Mouse (Mus musculus): ENCODE data around the gene Sfrp5. TPM values are rescaled to one million over a fixed set of nuclear protein-coding genes. Genes with fewer than 3 reads are reported as not detected.
A peak's percentile ranks its signal among the peaks of the same experiment; 100 is the strongest.

The Sfrp5 gene
- total and polyA plus RNA-seq, 3 experiments = 4.7 to 11.6 (median 5.9) TPM

- peaks cover 2% of the 10 kb centered on the region for H3K27me3 ChIP-seq (ENCODE audit: control insufficient read depth, insufficient read depth, low read length)
- no peaks in the 10 kb centered on the region for H3K36me3 ChIP-seq (ENCODE audit: control insufficient read depth, insufficient read depth, low read length)
- no peak for TF ChIP-seq POLR2A (IDR thresholded peaks at IDR 0.05; ENCODE audit: insufficient read depth, low read depth, low read length)
- no peak for TF ChIP-seq CTCF (IDR thresholded peaks at IDR 0.05)
- TF ChIP-seq EP300 (IDR thresholded peaks at IDR 0.05; ENCODE audit: insufficient read depth, low read depth, low read length) = no peak
- 65% methylated on average over 4 of the region's 4 CpGs for WGBS
- no peaks in the 10 kb centered on the region for H3K4me1 ChIP-seq (ENCODE audit: control insufficient read depth, insufficient read depth, low read length)
- no peaks in the 10 kb centered on the region for H3K79me2 ChIP-seq (replicated peaks; ENCODE audit: control insufficient read depth, insufficient read depth, low read length)
- H3K4me3 ChIP-seq = no peak overlapping the region
- no peak overlapping the region for H3K9ac ChIP-seq (ENCODE audit: low read depth, low read length)
- H3K27ac ChIP-seq = no peak overlapping the region
- no peak for DNase-seq
- intact Hi-C loops (cut with DNase I) = no loop called here
These were observed 5.7 kb downstream of the Sfrp5 start for GRCm38 (mm10) chr19:42196378-42196777.

- Histone ChIP-seq H3K36me3 (ENCODE audit: control insufficient read depth, insufficient read depth, low read length) (no peaks in the 10 kb centered on the region), H3K9ac (ENCODE audit: low read depth, low read length) (no peak overlapping the region), H3K4me1 (ENCODE audit: control insufficient read depth, insufficient read depth, low read length) (no peaks in the 10 kb centered on the region), H3K79me2 (replicated peaks; ENCODE audit: control insufficient read depth, insufficient read depth, low read length) (no peaks in the 10 kb centered on the region), H3K27me3 (ENCODE audit: control insufficient read depth, insufficient read depth, low read length) (no peaks in the 10 kb centered on the region), H3K4me3 (no peak overlapping the region), H3K27ac (no peak overlapping the region)
- no peak for TF ChIP-seq CTCF (IDR thresholded peaks at IDR 0.05)
- TF ChIP-seq EP300 (IDR thresholded peaks at IDR 0.05; ENCODE audit: insufficient read depth, low read depth, low read length) = no peak
- TF ChIP-seq POLR2A (IDR thresholded peaks at IDR 0.05; ENCODE audit: insufficient read depth, low read depth, low read length) = no peak
- DNase-seq = no peak
- WGBS = 69% methylated on average over 2 of the region's 2 CpGs
- intact Hi-C loops (cut with DNase I) = no loop called here
These were observed 8.7 kb downstream of the Sfrp5 start for GRCm38 (mm10) chr19:42193311-42193710.

DNA sequence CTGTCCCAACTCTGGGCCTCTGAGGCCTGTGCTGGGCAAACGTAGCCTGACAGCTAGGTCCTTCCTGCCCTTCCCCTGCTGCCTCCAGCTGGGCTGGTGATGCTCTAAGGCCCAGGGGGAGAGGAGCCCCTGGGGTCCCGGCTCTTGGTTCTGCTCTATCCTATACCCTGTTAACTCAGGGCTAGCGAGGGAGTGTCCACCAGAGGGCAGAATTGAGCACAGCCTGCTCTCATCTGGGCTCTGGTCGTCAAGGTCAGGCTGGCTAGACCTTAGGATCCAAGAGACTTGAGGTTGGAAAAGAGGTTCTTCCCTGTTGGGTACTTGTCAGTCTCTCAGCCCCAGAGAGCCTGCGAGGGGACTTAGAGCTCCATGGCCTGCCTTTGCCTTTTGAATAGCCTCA, 11.6 kb downstream of the Sfrp5 start:
- Histone ChIP-seq H3K4me3 (no peak overlapping the region), H3K36me3 (ENCODE audit: control insufficient read depth, insufficient read depth, low read length) (no peaks in the 10 kb centered on the region), H3K79me2 (replicated peaks; ENCODE audit: control insufficient read depth, insufficient read depth, low read length) (no peaks in the 10 kb centered on the region), H3K27me3 (ENCODE audit: control insufficient read depth, insufficient read depth, low read length) (no peaks in the 10 kb centered on the region), H3K27ac (no peak overlapping the region), H3K9ac (ENCODE audit: low read depth, low read length) (no peak overlapping the region), H3K4me1 (ENCODE audit: control insufficient read depth, insufficient read depth, low read length) (no peaks in the 10 kb centered on the region)
- DNase-seq = peak; percentile 45 to 68
- WGBS = 26% methylated on average over 5 of the region's 5 CpGs
- intact Hi-C loops (cut with DNase I) = loop anchor here (1.0 kb wide), 1 partner anchor 82 kb away; no protein-coding TSS in a partner anchor
- TF ChIP-seq EP300 (IDR thresholded peaks at IDR 0.05; ENCODE audit: insufficient read depth, low read depth, low read length) (no peak), CTCF (IDR thresholded peaks at IDR 0.05) (peak; percentile 95)

DNA sequence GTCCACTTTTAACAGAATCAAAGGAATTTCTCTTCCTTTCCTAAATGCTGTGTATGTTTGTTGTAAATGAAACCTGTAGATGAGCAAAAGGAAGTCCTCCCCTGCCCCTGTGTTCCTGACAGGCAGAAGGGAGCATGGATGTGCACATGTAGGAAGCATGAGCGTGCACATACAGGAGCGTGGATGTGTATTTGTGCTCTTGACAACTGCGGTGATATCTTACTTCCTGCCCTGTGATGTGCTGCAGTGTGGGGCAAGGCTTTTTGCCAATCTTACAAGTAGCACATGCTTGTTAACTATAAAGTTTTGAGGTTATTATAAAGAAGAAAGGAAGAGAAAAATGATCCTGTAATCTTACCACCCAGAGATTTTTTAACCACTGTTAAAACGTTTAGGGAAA, 12.3 kb downstream of the Sfrp5 start:
- 61% methylated on average over 4 of the region's 4 CpGs for WGBS
- no peaks in the 10 kb centered on the region for H3K27me3 ChIP-seq (ENCODE audit: control insufficient read depth, insufficient read depth, low read length)
- H3K36me3 ChIP-seq (ENCODE audit: control insufficient read depth, insufficient read depth, low read length) = no peaks in the 10 kb centered on the region
- DNase-seq = no peak
- intact Hi-C loops (cut with DNase I) = loop anchor here (1.0 to 10.0 kb wide), 2 partner anchors 83 to 245 kb away; partner anchors contain the start of gene Crtac1
- no peaks in the 10 kb centered on the region for H3K4me1 ChIP-seq (ENCODE audit: control insufficient read depth, insufficient read depth, low read length)
- no peaks in the 10 kb centered on the region for H3K79me2 ChIP-seq (replicated peaks; ENCODE audit: control insufficient read depth, insufficient read depth, low read length)
- TF ChIP-seq EP300 (IDR thresholded peaks at IDR 0.05; ENCODE audit: insufficient read depth, low read depth, low read length) (no peak), POLR2A (IDR thresholded peaks at IDR 0.05; ENCODE audit: insufficient read depth, low read depth, low read length) (no peak)
- H3K9ac ChIP-seq (ENCODE audit: low read depth, low read length) = no peak overlapping the region
- H3K27ac ChIP-seq = no peak overlapping the region
- H3K4me3 ChIP-seq = no peak overlapping the region

DNA sequence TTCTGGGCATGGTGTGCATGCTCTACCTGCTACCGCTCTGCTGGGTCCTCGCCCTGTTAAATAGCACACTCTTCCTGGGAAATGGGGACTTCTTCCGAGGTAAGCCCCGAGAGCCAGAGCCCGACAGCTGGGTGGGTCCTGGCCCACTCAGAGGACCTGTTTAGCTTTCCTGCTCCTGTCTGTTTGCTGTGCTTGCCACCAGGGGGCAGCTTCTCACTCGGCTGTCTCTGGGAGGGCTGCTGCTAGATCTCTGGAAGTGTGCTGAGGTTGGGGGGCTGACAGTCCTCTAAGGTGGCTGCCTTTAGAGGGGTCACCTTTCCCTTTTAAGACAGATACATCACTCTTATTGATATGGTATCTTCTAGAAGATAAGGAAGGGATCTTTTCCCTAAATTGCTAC, 19.4 kb downstream of the Sfrp5 start:
- TF ChIP-seq EP300 (IDR thresholded peaks at IDR 0.05; ENCODE audit: insufficient read depth, low read depth, low read length) (no peak), CTCF (IDR thresholded peaks at IDR 0.05) (peak; percentile 61)
- Histone ChIP-seq H3K27me3 (ENCODE audit: control insufficient read depth, insufficient read depth, low read length) (no peaks in the 10 kb centered on the region), H3K79me2 (replicated peaks; ENCODE audit: control insufficient read depth, insufficient read depth, low read length) (no peaks in the 10 kb centered on the region), H3K9ac (ENCODE audit: low read depth, low read length) (no peak overlapping the region), H3K4me3 (no peak overlapping the region), H3K27ac (no peak overlapping the region), H3K36me3 (ENCODE audit: control insufficient read depth, insufficient read depth, low read length) (no peaks in the 10 kb centered on the region), H3K4me1 (ENCODE audit: control insufficient read depth, insufficient read depth, low read length) (no peaks in the 10 kb centered on the region)
- intact Hi-C loops (cut with DNase I) = loop anchor here (10.0 kb wide), 1 partner anchor 252 kb away; the partner anchor contains the start of gene Crtac1
- no peak for DNase-seq
- WGBS = 67% methylated on average over 6 of the region's 6 CpGs

DNA sequence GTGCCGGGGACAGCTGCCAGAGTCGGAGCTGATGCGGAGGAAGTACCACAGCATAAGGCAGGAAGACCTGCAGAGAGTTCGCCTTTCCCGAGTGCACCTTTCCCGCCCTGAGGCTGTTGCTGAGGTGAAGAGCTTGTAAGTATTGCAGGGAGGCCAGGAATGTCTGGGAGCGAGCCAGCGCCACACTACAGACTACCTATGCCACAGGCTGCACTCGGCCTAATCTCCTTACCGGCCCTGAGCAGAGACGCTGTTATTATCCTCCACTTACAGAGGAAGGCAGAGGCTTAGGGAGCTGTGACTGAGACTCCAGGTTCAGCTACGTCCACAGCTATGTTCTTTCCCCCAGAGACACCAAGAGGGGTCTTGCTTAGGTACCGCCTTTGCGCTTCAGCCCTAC, 22.7 kb downstream of the Sfrp5 start:
- Histone ChIP-seq H3K79me2 (replicated peaks; ENCODE audit: control insufficient read depth, insufficient read depth, low read length) (no peaks in the 10 kb centered on the region), H3K36me3 (ENCODE audit: control insufficient read depth, insufficient read depth, low read length) (no peaks in the 10 kb centered on the region), H3K27me3 (ENCODE audit: control insufficient read depth, insufficient read depth, low read length) (no peaks in the 10 kb centered on the region), H3K27ac (no peak overlapping the region), H3K9ac (ENCODE audit: low read depth, low read length) (no peak overlapping the region), H3K4me1 (ENCODE audit: control insufficient read depth, insufficient read depth, low read length) (no peaks in the 10 kb centered on the region), H3K4me3 (no peak overlapping the region)
- no peak for TF ChIP-seq EP300 (IDR thresholded peaks at IDR 0.05; ENCODE audit: insufficient read depth, low read depth, low read length)
- TF ChIP-seq CTCF (IDR thresholded peaks at IDR 0.05) = no peak
- no peak for TF ChIP-seq POLR2A (IDR thresholded peaks at IDR 0.05; ENCODE audit: insufficient read depth, low read depth, low read length)
- no peak for DNase-seq
- WGBS = 79% methylated on average over 14 of the region's 14 CpGs
- intact Hi-C loops (cut with DNase I) = no loop called here
